Mouse (Mus musculus) thymus, postnatal 10 days (tissue): Measurements from ENCODE around the gene Dapk2.

Experiments used
- DNase-seq, 2 experiments: peaks; one replicate each; pipeline ENCODE4 v3.0.0; 2021; ENCODE audit warnings: low spot score in 2 of 2

Dapk2 gene

GRCm38 (mm10) chr9:66142265-66142664, 15.8 kb upstream of the Dapk2 start:
- no peak for DNase-seq

- DNase-seq, result peak; percentile 49 to 78
These were observed 13.8 kb upstream of the Dapk2 start for GRCm38 (mm10) chr9:66144248-66144647.

GRCm38 (mm10) chr9:66146141-66146540, 11.9 kb upstream of the Dapk2 start:
- no peak for DNase-seq

GRCm38 (mm10) chr9:66152011-66152410, 6.0 kb upstream of the Dapk2 start:
- no peak for DNase-seq

GRCm38 (mm10) chr9:66153594-66153993, 4.4 kb upstream of the Dapk2 start:
- no peak for DNase-seq

- DNase-seq, result no peak
These were observed 4.0 kb upstream of the Dapk2 start for GRCm38 (mm10) chr9:66154013-66154412.

- peak in 1 of 2 experiments; percentile 19 for DNase-seq
These were observed 2.5 kb upstream of the Dapk2 start for GRCm38 (mm10) chr9:66155534-66155933.

GRCm38 (mm10) chr9:66158885-66159430, 935 bp downstream of the Dapk2 start:
- no peak for DNase-seq

GRCm38 (mm10) chr9:66160155-66160554, 2.1 kb downstream of the Dapk2 start:
- DNase-seq, result no peak

GRCm38 (mm10) chr9:66162995-66163394, 5.0 kb downstream of the Dapk2 start:
- no peak for DNase-seq

- DNase-seq, result no peak
These were observed 9.2 kb downstream of the Dapk2 start for GRCm38 (mm10) chr9:66167222-66167621.

- no peak for DNase-seq
These were observed 10.2 kb downstream of the Dapk2 start for GRCm38 (mm10) chr9:66168233-66168632.

GRCm38 (mm10) chr9:66170506-66170905, 12.5 kb downstream of the Dapk2 start:
- DNase-seq, result no peak

- no peak for DNase-seq
These were observed 13.4 kb downstream of the Dapk2 start for GRCm38 (mm10) chr9:66171275-66171921.

- no peak for DNase-seq
These were observed 15.4 kb downstream of the Dapk2 start for GRCm38 (mm10) chr9:66173316-66173855.

GRCm38 (mm10) chr9:66174985-66175384, 17.0 kb downstream of the Dapk2 start:
- no peak for DNase-seq

- DNase-seq, result no peak
These were observed 20.0 kb downstream of the Dapk2 start for GRCm38 (mm10) chr9:66177975-66178374.

GRCm38 (mm10) chr9:66179795-66180194, 21.8 kb downstream of the Dapk2 start:
- DNase-seq, result no peak

- no peak for DNase-seq
These were observed 23.3 kb downstream of the Dapk2 start for GRCm38 (mm10) chr9:66181126-66181825.

- DNase-seq, result no peak
These were observed 24.0 kb downstream of the Dapk2 start for GRCm38 (mm10) chr9:66181826-66182678.

- no peak for DNase-seq
These were observed 24.6 kb downstream of the Dapk2 start for GRCm38 (mm10) chr9:66182679-66182993.

- DNase-seq, result no peak
These were observed 25.0 kb downstream of the Dapk2 start for GRCm38 (mm10) chr9:66183023-66183422.
